Mouse (Mus musculus) ES-Bruce4 (cell line): ENCODE results near the gene Stard5. TPM values are rescaled to one million over a fixed set of nuclear protein-coding genes. Genes with fewer than 3 reads are reported as not detected.

Experiments used
- H3K27ac ChIP-seq: 2 replicates; pipeline ENCODE4 v1.5.1; 2012; ENCODE audit warnings: low read length, inconsistent platforms; ENCODE audit not compliant: insufficient read depth
- H3K27me3 ChIP-seq: 2 replicates; pipeline ENCODE4 v1.6.1; 2012; ENCODE audit warnings: mild to moderate bottlenecking, low read length, inconsistent platforms; ENCODE audit not compliant: control insufficient read depth, poor library complexity, insufficient read depth, severe bottlenecking
- H3K36me3 ChIP-seq: 2 replicates; pipeline ENCODE4 v1.6.1; 2012; ENCODE audit warnings: inconsistent platforms, mild to moderate bottlenecking, low read length, moderate library complexity; ENCODE audit not compliant: control insufficient read depth, poor library complexity, insufficient read depth, severe bottlenecking
- H3K4me1 ChIP-seq: one replicate; pipeline ENCODE4 v1.8.1; 2011; ENCODE audit warnings: low read length; ENCODE audit not compliant: control insufficient read depth, insufficient read depth
- H3K4me3 ChIP-seq: 2 replicates; pipeline ENCODE4 v1.5.1; 2011; ENCODE audit warnings: low read depth, mild to moderate bottlenecking, low read length
- H3K9ac ChIP-seq: 2 replicates; pipeline ENCODE4 v1.6.1; 2012; ENCODE audit warnings: low read depth, mild to moderate bottlenecking, inconsistent platforms; ENCODE audit not compliant: poor library complexity, severe bottlenecking
- H3K9me3 ChIP-seq: replicated peaks from 2 replicates; pipeline ENCODE4 v1.6.1; 2012; ENCODE audit warnings: mild to moderate bottlenecking, low read length, inconsistent platforms; ENCODE audit not compliant: control insufficient read depth, poor library complexity, insufficient read depth, severe bottlenecking
- CTCF ChIP-seq: IDR thresholded peaks from one replicate; pipeline ENCODE4 v1.8.1; 2011; ENCODE audit warnings: low read depth, low read length
- EP300 ChIP-seq: IDR thresholded peaks from 2 replicates; pipeline ENCODE4 v1.6.1; 2011; ENCODE audit warnings: low read depth, low read length; ENCODE audit not compliant: insufficient read depth
- POLR2A ChIP-seq: IDR thresholded peaks from one replicate; pipeline ENCODE4 v1.8.1; 2011; ENCODE audit warnings: low read length; ENCODE audit not compliant: insufficient read depth
- polyA plus RNA-seq: library from polyadenylated mRNA; stranded (reverse); fragments of >200 nt; gene quantifications from 2 replicates; pipeline ENCODE4 v1.2.4, GENCODE M21; 2011; ENCODE audit warnings: low read depth; ENCODE audit not compliant: missing spikeins, insufficient read depth, insufficient read length

The Stard5 gene
- polyA plus RNA-seq, 1 experiment = 16.0 TPM

DNA sequence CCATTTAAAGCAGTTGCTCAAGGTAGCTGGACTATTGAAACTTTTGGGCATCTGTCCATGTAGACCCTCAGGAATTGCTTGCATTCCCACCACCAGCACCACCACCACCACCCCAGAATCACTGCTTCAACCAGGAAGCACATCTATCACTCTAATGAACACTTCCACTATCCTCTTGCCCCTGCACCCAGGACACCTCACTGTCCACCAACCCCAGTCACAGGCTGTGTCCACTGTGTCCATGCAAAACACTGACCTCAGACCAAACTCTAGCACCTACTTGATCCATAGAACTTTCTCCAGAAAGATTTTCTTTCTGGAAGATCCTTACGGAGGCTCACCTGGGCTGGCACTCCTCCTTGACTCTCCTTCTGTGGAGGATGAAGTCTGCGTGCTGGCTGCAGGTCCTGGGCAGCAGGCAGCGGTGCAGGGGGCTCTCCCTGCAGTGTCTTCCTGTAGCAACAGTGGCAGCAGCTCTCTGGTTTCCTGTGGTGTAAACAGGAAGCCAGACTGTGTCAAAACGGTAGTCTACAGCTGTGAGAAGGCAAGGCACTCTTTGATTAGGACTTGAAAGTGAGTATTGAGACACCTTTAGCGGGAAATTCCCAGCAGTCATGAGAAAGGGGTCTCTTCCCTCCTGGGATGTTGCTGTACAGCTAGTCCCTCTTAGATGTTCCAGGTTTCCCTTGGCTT is 23.3 kb downstream of the Stard5 start:
- Histone ChIP-seq H3K27ac (no peak overlapping the region), H3K36me3 (no peaks in the 10 kb centered on the region), H3K27me3 (no peaks in the 10 kb centered on the region), H3K4me1 (no peaks in the 10 kb centered on the region), H3K4me3 (no peak overlapping the region), H3K9me3 (0 out of 2 replicates have a peak, but pooled peaks cover 3% of the 10 kb centered on the region), H3K9ac (no peak overlapping the region)
- TF ChIP-seq CTCF (no peak), EP300 (no peak)

DNA sequence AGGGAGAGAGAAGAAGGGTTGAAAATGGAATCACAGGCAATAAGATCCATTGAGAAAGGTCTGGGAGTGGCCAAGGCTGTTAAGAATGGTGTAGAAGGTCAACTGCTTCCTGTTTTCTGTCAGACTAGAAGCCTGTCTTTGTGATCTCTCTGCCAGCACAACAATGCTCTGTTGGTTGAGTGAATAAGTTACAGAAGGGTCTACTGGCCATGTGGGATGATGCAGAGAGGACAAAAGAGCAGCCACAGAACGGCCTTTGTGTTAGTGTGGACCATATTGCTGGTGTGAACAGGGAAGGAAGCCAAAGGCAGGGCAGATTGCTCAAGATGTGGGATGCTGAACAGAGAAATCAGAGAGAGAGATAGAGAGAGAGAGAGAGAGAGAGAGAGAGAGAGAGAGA is 27.0 kb downstream of the Stard5 start:
- Histone ChIP-seq H3K27ac (no peak overlapping the region), H3K4me3 (no peak overlapping the region), H3K27me3 (no peaks in the 10 kb centered on the region), H3K9ac (no peak overlapping the region), H3K9me3 (0 out of 2 replicates have a peak, but pooled peaks cover 3% of the 10 kb centered on the region), H3K36me3 (no peaks in the 10 kb centered on the region), H3K4me1 (no peaks in the 10 kb centered on the region)
- TF ChIP-seq CTCF = no peak
- TF ChIP-seq EP300 = no peak
- TF ChIP-seq POLR2A = no peak

DNA sequence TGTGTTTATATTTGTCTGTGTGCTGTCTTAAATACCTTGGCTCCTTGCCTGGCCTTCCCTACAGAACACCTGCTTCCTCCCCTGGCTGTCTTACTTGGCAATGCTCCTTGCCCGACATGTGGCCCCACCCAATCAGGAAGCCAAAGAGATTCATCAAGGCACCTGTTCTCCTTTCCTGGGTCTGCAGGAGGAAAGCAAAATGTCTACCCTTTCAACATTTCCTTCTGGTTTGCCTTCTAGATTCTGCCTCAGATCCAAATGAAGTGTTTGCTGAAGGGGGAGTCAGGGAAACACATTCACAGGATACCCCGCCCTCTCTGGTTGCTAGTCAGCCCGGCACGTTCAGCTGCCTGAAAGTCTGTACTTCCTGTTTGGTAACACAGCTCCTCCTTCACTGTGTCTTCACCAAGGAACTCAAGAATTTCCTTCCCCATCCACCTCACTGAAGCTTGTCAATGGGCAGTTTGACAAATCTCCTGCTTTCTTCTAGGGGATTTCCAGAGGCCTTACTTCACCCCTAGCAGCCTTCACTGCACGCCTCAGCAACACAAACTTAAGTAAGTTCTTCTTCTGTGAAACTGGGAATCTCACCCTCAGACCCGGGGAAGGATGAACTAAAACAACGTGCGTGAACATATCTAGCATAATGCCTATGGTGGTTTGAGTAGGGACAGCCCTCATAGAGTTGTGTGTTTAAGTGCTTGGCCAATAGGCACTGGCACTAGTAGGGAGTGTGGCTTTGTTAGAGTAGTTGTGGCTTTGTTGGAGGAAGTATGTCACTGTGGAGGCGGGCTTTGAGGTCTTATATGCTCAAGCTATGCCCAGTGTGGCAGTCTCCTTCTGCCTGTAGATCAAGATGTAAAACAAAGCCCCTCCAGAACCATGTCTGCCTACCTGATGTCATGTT is 27.7 kb downstream of the Stard5 start:
- H3K27ac ChIP-seq = no peak overlapping the region
- H3K9me3 ChIP-seq = 0 out of 2 replicates have a peak, but pooled peaks cover 3% of the 10 kb centered on the region
- no peak overlapping the region for H3K4me3 ChIP-seq
- no peak overlapping the region for H3K9ac ChIP-seq
- no peaks in the 10 kb centered on the region for H3K36me3 ChIP-seq
- H3K27me3 ChIP-seq = no peaks in the 10 kb centered on the region
- no peaks in the 10 kb centered on the region for H3K4me1 ChIP-seq
- TF ChIP-seq POLR2A (no peak), CTCF (no peak)

DNA sequence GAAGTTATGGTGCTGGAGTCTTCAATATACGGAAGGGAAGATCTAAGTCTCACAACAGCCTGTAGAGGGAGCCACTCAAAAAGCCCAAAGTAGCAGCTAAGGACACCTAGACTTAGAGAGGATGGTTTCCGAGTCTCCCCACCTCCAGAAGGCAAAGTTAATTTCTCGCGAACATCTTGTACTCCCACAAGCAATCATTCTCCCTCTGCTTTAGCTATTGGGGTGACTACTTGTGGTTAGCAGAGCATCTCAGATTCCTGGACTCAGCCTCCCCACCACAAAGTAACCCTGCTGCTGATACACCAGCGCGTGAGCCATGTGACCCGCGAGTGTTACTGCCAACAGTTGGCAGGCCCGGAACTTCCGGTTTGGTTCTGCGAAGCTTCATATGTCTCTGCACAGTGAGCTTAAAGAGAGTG is 28.5 kb downstream of the Stard5 start:
- TF ChIP-seq CTCF (no peak), POLR2A (no peak), EP300 (no peak)
- Histone ChIP-seq H3K36me3 (no peaks in the 10 kb centered on the region), H3K27me3 (no peaks in the 10 kb centered on the region), H3K4me1 (no peaks in the 10 kb centered on the region), H3K9me3 (0 out of 2 replicates have a peak, but pooled peaks cover 3% of the 10 kb centered on the region), H3K9ac (no peak overlapping the region), H3K4me3 (no peak overlapping the region), H3K27ac (no peak overlapping the region)

DNA sequence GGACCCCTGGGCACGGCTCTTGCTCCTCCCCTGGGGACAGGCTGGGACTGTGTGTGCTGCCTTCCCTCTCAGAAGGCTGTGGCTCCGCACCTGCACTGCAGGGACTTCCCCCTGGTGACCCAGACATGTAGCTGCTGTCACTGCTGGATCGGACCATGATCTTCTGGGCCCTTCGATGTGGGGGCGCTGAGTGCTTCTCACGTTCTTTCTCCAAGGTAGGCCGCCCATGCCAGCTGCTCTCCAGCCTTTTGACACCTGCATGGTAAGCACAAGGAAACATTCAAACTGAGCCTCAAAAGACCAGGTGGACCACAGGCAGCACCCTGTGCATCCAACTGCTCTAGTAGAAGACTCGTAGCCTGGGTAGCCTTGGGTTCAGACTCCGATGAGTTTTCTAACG is 29.3 kb downstream of the Stard5 start:
- no peaks in the 10 kb centered on the region for H3K36me3 ChIP-seq
- 0 out of 2 replicates have a peak, but pooled peaks cover 3% of the 10 kb centered on the region for H3K9me3 ChIP-seq
- no peaks in the 10 kb centered on the region for H3K4me1 ChIP-seq
- H3K9ac ChIP-seq = no peak overlapping the region
- H3K27ac ChIP-seq = no peak overlapping the region
- TF ChIP-seq CTCF = no peak
- no peak for TF ChIP-seq EP300
- no peak for TF ChIP-seq POLR2A
- no peaks in the 10 kb centered on the region for H3K27me3 ChIP-seq
- no peak overlapping the region for H3K4me3 ChIP-seq

DNA sequence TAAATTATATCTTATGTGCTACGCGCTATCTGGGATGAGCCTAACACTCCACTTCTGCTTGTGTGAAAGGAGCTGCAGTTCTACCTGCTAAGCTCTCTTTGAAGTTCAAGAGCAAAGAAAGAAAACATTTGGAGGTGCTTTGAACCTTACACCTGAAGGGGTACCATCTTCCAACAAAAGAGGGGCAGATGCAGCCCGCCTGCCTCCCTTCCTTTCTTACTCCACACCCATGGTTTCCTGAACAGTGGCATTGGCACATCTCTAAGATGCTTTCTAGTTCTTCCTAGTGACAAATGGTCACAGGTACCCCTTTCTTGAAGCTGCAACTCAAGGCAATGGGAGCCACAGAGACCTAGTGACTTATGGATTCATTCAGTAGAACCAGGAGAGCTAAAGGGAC is 30.0 kb downstream of the Stard5 start:
- TF ChIP-seq EP300 = no peak
- no peak for TF ChIP-seq POLR2A
- TF ChIP-seq CTCF = no peak
- 0 out of 2 replicates have a peak, but pooled peaks cover 1% of the 10 kb centered on the region for H3K9me3 ChIP-seq

More for the DNA sequence above, 30.0 kb downstream of the Stard5 start:
- Histone ChIP-seq H3K27me3 (no peaks in the 10 kb centered on the region), H3K36me3 (no peaks in the 10 kb centered on the region), H3K9ac (no peak overlapping the region), H3K4me3 (no peak overlapping the region), H3K27ac (no peak overlapping the region), H3K4me1 (no peaks in the 10 kb centered on the region)
